Mouse (Mus musculus) limb, embryonic 13.5 days (tissue): ENCODE data around the gene Arhgef10l. TPM values are rescaled to one million over a fixed set of nuclear protein-coding genes. Genes with fewer than 3 reads are reported as not detected.
A peak's percentile ranks its signal among the peaks of the same experiment; 100 is the strongest.

Experiments used
- ATAC-seq: fragments of 200-750 bp; cut with Nextera tagmentation; 2 replicates; pipeline ENCODE4 v1.8.0; 2017; ENCODE audit warnings: low read depth, moderate number of reproducible peaks, moderate TSS enrichment; ENCODE audit not compliant: low FRiP score
- H3K27ac ChIP-seq: fragments of 300-500 bp; sonication (generic); 2 replicates; pipeline ENCODE4 v1.5.1; 2015; ENCODE audit warnings: inconsistent platforms, mild to moderate bottlenecking, moderate library complexity
- H3K27me3 ChIP-seq: fragments of 300-500 bp; sonication (generic); 2 replicates; pipeline ENCODE4 v1.6.1; 2015; ENCODE audit warnings: mild to moderate bottlenecking, inconsistent platforms
- H3K36me3 ChIP-seq: fragments of 300-500 bp; sonication (generic); 2 replicates; pipeline ENCODE4 v1.6.1; 2015; ENCODE audit warnings: inconsistent platforms, mild to moderate bottlenecking, moderate library complexity
- H3K4me1 ChIP-seq: fragments of 300-500 bp; sonication (generic); 2 replicates; pipeline ENCODE4 v1.6.1; 2015; ENCODE audit warnings: inconsistent platforms
- H3K4me2 ChIP-seq: fragments of 300-500 bp; sonication (generic); replicated peaks from 2 replicates; pipeline ENCODE4 v1.6.1; 2015; ENCODE audit warnings: inconsistent platforms, mild to moderate bottlenecking, moderate library complexity
- H3K4me3 ChIP-seq: fragments of 300-500 bp; sonication (generic); 2 replicates; pipeline ENCODE4 v1.5.1; 2015; ENCODE audit warnings: moderate library complexity, mild to moderate bottlenecking, inconsistent platforms
- H3K9ac ChIP-seq: fragments of 300-500 bp; sonication (generic); 2 replicates; pipeline ENCODE4 v1.6.1; 2015; ENCODE audit warnings: mild to moderate bottlenecking, inconsistent platforms
- H3K9me3 ChIP-seq: fragments of 300-500 bp; sonication (generic); 2 replicates; pipeline ENCODE4 v1.6.1; 2016; ENCODE audit warnings: inconsistent platforms
- WGBS: fragments of 180-500 bp; shearing (Covaris S2); methylation state at CpG from one replicate; pipeline ENCODE4 v1.1.7; 2015; 5-methylcytosine and 5-hydroxymethylcytosine counted together
- polyA plus RNA-seq: library from polyadenylated mRNA; unstranded; fragments of >200 nt; fragmentation: Nextera tagmentation; extraction: Ambion mirVana; gene quantifications from 2 replicates; pipeline ENCODE4 v1.2.1, GENCODE M21; 2015

Arhgef10l gene
- polyA plus RNA-seq, 1 experiment from 2014 or later, result 14.9 TPM

DNA sequence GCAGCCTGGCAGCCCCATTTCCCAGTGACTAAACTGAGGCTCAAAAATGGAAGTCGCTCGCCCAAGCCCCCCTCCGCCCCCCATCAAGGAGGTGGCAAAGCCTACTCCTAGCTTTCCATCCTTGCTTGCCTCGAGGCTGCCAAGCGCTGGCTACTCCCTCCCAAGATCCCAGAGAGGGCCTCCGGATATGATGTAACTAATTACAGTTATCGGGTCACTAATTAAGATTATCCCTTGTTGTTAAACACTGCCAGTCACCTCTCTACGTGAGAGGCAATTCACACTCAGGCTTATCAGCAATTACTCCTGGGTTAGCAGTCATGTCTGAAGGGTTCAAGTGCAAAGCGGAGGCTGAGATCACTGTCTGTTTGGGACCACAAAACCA, 16.6 kb downstream of the Arhgef10l start:
- peak overlapping the region; percentile 96 for H3K9ac ChIP-seq
- WGBS, result 21% methylated on average over 9 of the region's 9 CpGs
- peak overlapping the region; percentile 77 for H3K4me3 ChIP-seq
- peaks cover 39% of the 10 kb centered on the region for H3K4me1 ChIP-seq
- H3K4me2 ChIP-seq, result peak overlapping the region; percentile 67
- no peaks in the 10 kb centered on the region for H3K27me3 ChIP-seq
- peaks cover 17% of the 10 kb centered on the region for H3K36me3 ChIP-seq
- no peaks in the 10 kb centered on the region for H3K9me3 ChIP-seq
- ATAC-seq, result no peak; the same call in 1 of the 2 replicates
- peak overlapping the region; percentile 93 for H3K27ac ChIP-seq

DNA sequence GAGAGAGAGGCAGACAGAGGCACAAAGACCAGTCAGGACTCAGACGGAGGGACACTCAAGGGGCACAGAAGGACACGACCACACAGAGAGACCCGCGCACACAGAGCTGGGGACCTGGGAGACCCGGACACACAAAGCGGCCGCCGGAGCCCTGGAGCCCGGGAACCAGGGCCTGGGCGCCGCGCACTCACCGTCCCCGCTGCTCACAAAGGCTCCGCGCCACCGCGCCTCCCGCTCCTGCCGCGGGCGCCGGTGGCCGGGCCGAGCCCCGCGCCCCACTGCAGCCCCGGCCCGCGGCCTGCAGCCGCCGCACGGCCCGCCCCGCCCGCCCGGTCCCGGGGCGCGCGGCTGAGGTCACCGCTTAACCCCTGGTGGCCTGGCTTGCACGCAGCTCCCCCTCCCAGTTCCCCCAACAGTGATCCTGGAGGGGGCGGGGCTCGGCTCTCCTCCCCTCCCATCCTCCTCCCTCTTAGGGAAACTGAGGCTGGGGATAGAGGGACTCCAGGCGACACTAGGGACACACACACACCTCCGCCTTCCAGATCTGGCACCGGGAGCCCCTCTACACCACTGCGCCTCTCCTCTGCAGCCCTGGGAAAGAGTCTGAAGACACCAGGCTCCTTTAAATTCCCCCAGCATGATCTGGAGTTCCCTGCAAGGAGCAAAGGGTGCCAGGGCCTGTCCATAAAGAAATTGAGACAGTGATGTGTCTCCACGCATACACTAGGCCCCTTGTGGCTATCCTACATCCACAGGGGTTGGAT, 17.2 kb downstream of the Arhgef10l start:
- peak overlapping the region; percentile 77 for H3K4me3 ChIP-seq
- no peaks in the 10 kb centered on the region for H3K27me3 ChIP-seq
- H3K9ac ChIP-seq, result peak overlapping the region; percentile 96
- WGBS, result 0% methylated on average over 18 of the region's 50 CpGs
- ATAC-seq, result peak; percentile 73
- no peaks in the 10 kb centered on the region for H3K9me3 ChIP-seq
- peak overlapping the region; percentile 67 for H3K4me2 ChIP-seq
- H3K27ac ChIP-seq, result peak overlapping the region; percentile 93
- H3K4me1 ChIP-seq, result peaks cover 35% of the 10 kb centered on the region
- peaks cover 22% of the 10 kb centered on the region for H3K36me3 ChIP-seq

DNA sequence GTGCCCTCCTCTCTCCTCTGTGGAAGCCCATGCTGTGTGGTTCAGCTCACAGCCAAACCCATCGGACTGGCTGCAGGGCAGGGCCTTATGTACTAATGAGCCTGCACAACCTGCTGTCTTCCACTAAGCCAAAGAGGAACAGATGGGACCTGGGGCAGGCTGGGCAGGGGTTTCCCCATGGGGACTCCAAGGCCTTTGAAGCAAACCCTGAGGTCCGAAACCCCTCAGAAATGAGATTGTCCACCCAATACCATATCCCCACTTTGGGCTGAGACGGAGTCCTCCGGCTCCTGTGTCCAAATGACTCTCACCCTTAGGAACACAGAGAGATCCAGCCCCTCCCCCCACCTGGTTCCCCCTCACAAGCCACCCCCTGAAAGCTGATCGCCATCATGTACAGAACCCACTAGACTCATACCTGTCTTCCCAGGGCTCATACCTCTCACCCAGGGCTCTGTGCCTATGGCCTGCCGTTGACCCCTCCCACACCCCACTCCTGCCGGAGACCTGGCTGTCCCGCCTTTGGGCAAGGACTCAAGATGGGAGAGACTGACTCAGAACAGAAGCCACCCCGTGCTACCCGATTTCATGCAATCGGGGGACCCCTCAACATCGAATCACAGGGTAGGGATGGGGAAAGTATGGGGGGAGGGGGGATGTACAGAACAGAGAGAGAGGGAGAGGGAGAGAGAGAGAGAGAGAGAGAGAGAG, 17.9 kb downstream of the Arhgef10l start:
- 8% methylated on average over 12 of the region's 12 CpGs for WGBS
- no peaks in the 10 kb centered on the region for H3K27me3 ChIP-seq

DNA sequence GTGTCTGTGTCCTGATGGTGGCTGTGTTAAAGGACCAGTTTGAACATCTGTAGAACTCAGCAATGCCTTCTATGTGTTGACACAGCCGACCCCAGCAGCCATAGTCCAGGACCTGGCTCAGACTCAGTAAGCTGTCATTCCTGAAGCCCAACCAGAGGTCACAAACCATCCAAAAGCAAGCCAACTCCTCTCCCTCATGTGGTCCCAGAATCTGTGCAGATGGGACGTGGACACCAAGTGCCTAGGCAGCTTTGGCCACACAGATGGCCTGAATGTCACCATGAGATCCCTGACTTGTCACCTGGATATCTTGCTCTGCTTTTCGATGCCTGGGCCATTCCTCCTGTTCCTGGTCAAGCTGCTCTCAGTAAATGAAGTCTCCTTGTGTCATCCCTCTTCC, 20.2 kb downstream of the Arhgef10l start:
- peaks cover 32% of the 10 kb centered on the region for H3K36me3 ChIP-seq
- 88% methylated on average over 3 of the region's 3 CpGs for WGBS
- ATAC-seq, result no peak

More for the DNA sequence above, 17.9 kb downstream of the Arhgef10l start:
- peak; percentile 60; the same call in 1 of the 2 replicates for ATAC-seq
- peak overlapping the region; percentile 77 for H3K4me3 ChIP-seq
- H3K4me2 ChIP-seq, result peak overlapping the region; percentile 67
- H3K27ac ChIP-seq, result peak overlapping the region; percentile 93
- H3K9me3 ChIP-seq, result no peaks in the 10 kb centered on the region
- peak overlapping the region; percentile 96 for H3K9ac ChIP-seq
- peaks cover 27% of the 10 kb centered on the region for H3K36me3 ChIP-seq
- H3K4me1 ChIP-seq, result peaks cover 34% of the 10 kb centered on the region

DNA sequence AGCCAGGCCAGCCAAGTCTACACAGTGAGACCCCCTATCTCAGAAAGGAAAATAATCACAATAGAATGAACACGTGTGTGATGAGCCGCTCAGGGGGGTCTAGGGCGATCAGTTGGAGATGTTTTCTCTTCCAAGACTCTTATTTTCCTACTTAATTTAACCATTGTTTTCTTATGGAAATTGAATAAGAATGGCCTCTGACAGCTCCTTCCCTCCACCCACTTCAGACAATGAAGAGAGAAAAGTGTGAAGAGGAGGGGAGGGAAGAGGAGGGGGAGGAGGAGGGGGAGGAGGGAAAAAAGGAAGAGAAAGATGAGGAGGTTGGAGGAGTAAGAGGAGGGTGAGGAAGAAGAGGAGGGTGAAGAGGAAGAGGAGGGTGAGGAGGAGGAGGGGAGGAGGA, 21.1 kb downstream of the Arhgef10l start:
- WGBS, result 54% methylated on average over 3 of the region's 3 CpGs
- Histone ChIP-seq H3K9ac (no peak overlapping the region), H3K4me1 (peaks cover 28% of the 10 kb centered on the region), H3K27ac (no peak overlapping the region), H3K4me2 (no peak overlapping the region), H3K27me3 (no peaks in the 10 kb centered on the region), H3K36me3 (peaks cover 35% of the 10 kb centered on the region), H3K4me3 (no peak overlapping the region), H3K9me3 (no peaks in the 10 kb centered on the region)
- ATAC-seq, result no peak

More for the DNA sequence above, 20.2 kb downstream of the Arhgef10l start:
- Histone ChIP-seq H3K27ac (no peak overlapping the region), H3K4me2 (no peak overlapping the region), H3K9me3 (no peaks in the 10 kb centered on the region), H3K4me1 (peaks cover 30% of the 10 kb centered on the region), H3K4me3 (no peak overlapping the region), H3K27me3 (no peaks in the 10 kb centered on the region), H3K9ac (no peak overlapping the region)

- H3K36me3 ChIP-seq, result peaks cover 38% of the 10 kb centered on the region
- no peaks in the 10 kb centered on the region for H3K27me3 ChIP-seq
- ATAC-seq, result no peak
- no peak overlapping the region for H3K4me2 ChIP-seq
- H3K9ac ChIP-seq, result no peak overlapping the region
- 71% methylated on average over 6 of the region's 6 CpGs for WGBS
- H3K27ac ChIP-seq, result no peak overlapping the region
- H3K4me1 ChIP-seq, result peaks cover 23% of the 10 kb centered on the region
- no peaks in the 10 kb centered on the region for H3K9me3 ChIP-seq
- no peak overlapping the region for H3K4me3 ChIP-seq
Measured at GRCm38 (mm10) chr4:140644276-140644675, 21.5 kb downstream of the Arhgef10l start.

DNA sequence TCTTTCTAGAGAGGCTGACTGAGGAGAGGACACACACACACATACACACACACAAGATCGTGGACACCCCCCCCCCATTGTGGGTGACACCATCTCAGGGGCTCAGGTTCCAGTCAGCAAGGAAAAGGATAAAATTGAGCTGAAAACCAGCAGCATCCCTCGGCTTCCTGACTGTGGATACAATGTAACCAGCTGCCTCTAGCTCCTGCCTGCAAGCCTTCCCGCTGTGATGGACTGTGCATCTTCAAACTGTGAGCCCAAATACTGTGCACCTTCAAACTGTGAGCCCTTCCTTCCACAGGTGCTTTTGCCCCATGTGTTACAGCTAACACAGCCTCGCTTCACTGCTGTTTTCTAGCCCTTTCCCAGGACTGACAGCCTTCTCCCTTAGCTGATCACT, 23.4 kb downstream of the Arhgef10l start:
- Histone ChIP-seq H3K9ac (no peak overlapping the region), H3K36me3 (peaks cover 52% of the 10 kb centered on the region), H3K9me3 (no peaks in the 10 kb centered on the region), H3K27me3 (no peaks in the 10 kb centered on the region), H3K4me2 (no peak overlapping the region), H3K27ac (no peak overlapping the region), H3K4me1 (peaks cover 12% of the 10 kb centered on the region), H3K4me3 (no peak overlapping the region)
- 80% methylated on average over 4 of the region's 4 CpGs for WGBS
- ATAC-seq, result no peak

- H3K27me3 ChIP-seq, result no peaks in the 10 kb centered on the region
- H3K9me3 ChIP-seq, result no peaks in the 10 kb centered on the region
- peaks cover 54% of the 10 kb centered on the region for H3K36me3 ChIP-seq
- WGBS, result 57% methylated on average over 5 of the region's 5 CpGs
- no peak overlapping the region for H3K9ac ChIP-seq
- no peak overlapping the region for H3K27ac ChIP-seq
- no peak overlapping the region for H3K4me3 ChIP-seq
- no peak for ATAC-seq
- no peak overlapping the region for H3K4me2 ChIP-seq
- peaks cover 3% of the 10 kb centered on the region for H3K4me1 ChIP-seq
Measured at GRCm38 (mm10) chr4:140641414-140641918, 24.3 kb downstream of the Arhgef10l start.

DNA sequence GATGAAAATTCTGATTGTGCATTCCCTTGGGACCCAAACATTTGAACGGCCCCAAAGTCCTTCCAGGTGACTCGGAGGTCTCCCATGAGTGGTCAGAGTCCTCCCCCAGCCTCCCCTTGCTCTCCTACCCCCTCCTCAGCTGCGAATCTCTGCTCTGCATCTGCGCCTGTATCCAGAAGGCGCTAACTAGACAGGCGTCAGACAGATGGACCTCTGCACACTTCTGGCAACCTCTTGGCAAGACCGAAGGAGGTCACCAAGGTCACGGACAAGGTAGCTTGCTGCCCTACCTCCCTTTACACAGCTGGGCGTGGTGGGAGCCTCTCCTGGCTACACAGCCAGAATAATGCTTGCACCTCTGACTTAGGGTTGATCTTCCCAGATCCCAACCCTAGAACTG, 25.1 kb downstream of the Arhgef10l start:
- Histone ChIP-seq H3K27me3 (no peaks in the 10 kb centered on the region), H3K9me3 (no peaks in the 10 kb centered on the region), H3K9ac (no peak overlapping the region), H3K36me3 (peaks cover 49% of the 10 kb centered on the region), H3K4me1 (peaks cover 6% of the 10 kb centered on the region), H3K27ac (no peak overlapping the region), H3K4me3 (no peak overlapping the region), H3K4me2 (no peak overlapping the region)
- no peak for ATAC-seq
- WGBS, result 84% methylated on average over 9 of the region's 9 CpGs

- Histone ChIP-seq H3K4me3 (no peak overlapping the region), H3K27me3 (no peaks in the 10 kb centered on the region), H3K9me3 (no peaks in the 10 kb centered on the region), H3K36me3 (peaks cover 44% of the 10 kb centered on the region), H3K9ac (no peak overlapping the region), H3K27ac (no peak overlapping the region), H3K4me2 (no peak overlapping the region), H3K4me1 (peaks cover 9% of the 10 kb centered on the region)
- WGBS, result 81% methylated on average over 8 of the region's 8 CpGs
- ATAC-seq, result no peak
Measured at GRCm38 (mm10) chr4:140640242-140640523, 25.6 kb downstream of the Arhgef10l start.

DNA sequence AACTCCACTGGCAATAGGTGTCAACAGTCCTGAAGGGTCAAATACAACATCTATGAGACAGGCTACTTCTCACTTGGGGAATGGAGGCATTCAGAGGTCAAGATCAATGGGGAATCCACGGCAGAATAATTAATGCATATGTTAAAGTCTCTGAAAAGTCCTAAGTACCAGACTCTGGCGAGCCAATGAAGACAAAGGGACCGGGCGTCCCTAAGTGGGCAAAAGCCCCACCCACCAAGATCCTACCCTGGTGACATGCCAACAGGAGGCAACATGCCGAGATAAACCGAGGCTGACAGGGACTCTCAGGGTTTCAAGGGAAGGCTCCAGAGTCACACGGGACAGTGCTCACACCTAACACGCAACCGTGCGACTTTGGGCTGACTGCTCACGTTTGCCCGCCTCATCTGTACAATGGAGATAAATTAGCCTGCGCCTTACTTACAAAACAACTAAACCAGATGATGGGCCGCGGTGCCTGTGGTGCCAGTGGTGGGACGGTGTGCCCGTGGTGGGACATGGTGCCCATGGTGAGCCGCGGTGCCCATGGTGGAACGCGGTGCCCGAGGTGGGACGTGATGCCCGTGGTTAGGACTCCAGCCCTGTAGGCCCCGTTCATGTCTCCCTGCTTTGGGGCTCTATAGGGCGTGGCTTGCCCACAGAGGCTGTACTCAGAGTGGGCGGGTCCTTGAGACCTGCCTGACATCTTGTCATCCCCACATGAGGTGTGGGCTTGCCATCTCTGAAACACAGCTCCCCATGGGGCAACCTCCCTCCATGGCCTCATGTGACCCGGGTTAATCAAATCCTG, 26.2 kb downstream of the Arhgef10l start:
- Histone ChIP-seq H3K36me3 (peaks cover 42% of the 10 kb centered on the region), H3K9me3 (no peaks in the 10 kb centered on the region), H3K27ac (no peak overlapping the region), H3K4me2 (no peak overlapping the region), H3K9ac (no peak overlapping the region), H3K27me3 (no peaks in the 10 kb centered on the region), H3K4me3 (no peak overlapping the region), H3K4me1 (peaks cover 12% of the 10 kb centered on the region)
- ATAC-seq, result no peak
- 91% methylated on average over 28 of the region's 28 CpGs for WGBS

GRCm38 (mm10) chr4:140638591-140638990, 27.2 kb downstream of the Arhgef10l start:
- 85% methylated on average over 5 of the region's 5 CpGs for WGBS
- no peak overlapping the region for H3K27ac ChIP-seq
- no peak overlapping the region for H3K4me3 ChIP-seq
- H3K9ac ChIP-seq, result no peak overlapping the region
- ATAC-seq, result no peak
- H3K27me3 ChIP-seq, result no peaks in the 10 kb centered on the region
- H3K4me2 ChIP-seq, result no peak overlapping the region
- peaks cover 12% of the 10 kb centered on the region for H3K4me1 ChIP-seq
- no peaks in the 10 kb centered on the region for H3K9me3 ChIP-seq
- peaks cover 39% of the 10 kb centered on the region for H3K36me3 ChIP-seq
